Mouse (Mus musculus): Measurements from ENCODE around the gene Sap30bp. TPM values are rescaled to one million over a fixed set of nuclear protein-coding genes. Genes with fewer than 3 reads are reported as not detected.

Sap30bp gene
- polyA plus RNA-seq, 1 experiment from 2014 or later = 23.1 TPM

- H3K36me3 ChIP-seq = peaks cover 44% of the 10 kb centered on the region
- H3K27ac ChIP-seq = no peak overlapping the region
- WGBS (ENCODE audit: insufficient replicate concordance) = 88% methylated on average over 13 of the region's 13 CpGs
- no peak overlapping the region for H3K9ac ChIP-seq
- no peak overlapping the region for H3K4me2 ChIP-seq
- no peak overlapping the region for H3K4me3 ChIP-seq
- H3K27me3 ChIP-seq (replicated peaks) = 0 out of 2 replicates have a peak, but pooled peaks cover 8% of the 10 kb centered on the region
- H3K4me1 ChIP-seq = peaks cover 68% of the 10 kb centered on the region
- no peak for ATAC-seq
- H3K9me3 ChIP-seq (replicated peaks) = no peaks in the 10 kb centered on the region
Measured at GRCm38 (mm10) chr11:116008832-116009375, 75.8 kb downstream of the Sap30bp start.

- Histone ChIP-seq H3K27me3 (replicated peaks) (peaks cover 11% of the 10 kb centered on the region; the same call in 1 of the 2 replicates), H3K9me3 (replicated peaks) (no peaks in the 10 kb centered on the region), H3K4me3 (no peak overlapping the region), H3K9ac (no peak overlapping the region), H3K4me2 (no peak overlapping the region), H3K36me3 (peaks cover 44% of the 10 kb centered on the region), H3K4me1 (peaks cover 61% of the 10 kb centered on the region), H3K27ac (no peak overlapping the region)
- ATAC-seq = no peak
- WGBS (ENCODE audit: insufficient replicate concordance) = 83% methylated on average over 11 of the region's 11 CpGs
Measured at GRCm38 (mm10) chr11:116009661-116010060, 76.6 kb downstream of the Sap30bp start.

- H3K9me3 ChIP-seq (replicated peaks) = no peaks in the 10 kb centered on the region
- H3K4me2 ChIP-seq = no peak overlapping the region
- 87% methylated on average over 7 of the region's 8 CpGs for WGBS (ENCODE audit: insufficient replicate concordance)
- no peak overlapping the region for H3K27ac ChIP-seq
- ATAC-seq = no peak
- H3K4me1 ChIP-seq = peaks cover 61% of the 10 kb centered on the region
- no peak overlapping the region for H3K9ac ChIP-seq
- peaks cover 11% of the 10 kb centered on the region; the same call in 1 of the 2 replicates for H3K27me3 ChIP-seq (replicated peaks)
- no peak overlapping the region for H3K4me3 ChIP-seq
- peaks cover 44% of the 10 kb centered on the region for H3K36me3 ChIP-seq
Measured at GRCm38 (mm10) chr11:116010146-116010545, 77.1 kb downstream of the Sap30bp start.

- no peak overlapping the region for H3K4me3 ChIP-seq
- 75% methylated on average over 5 of the region's 5 CpGs for WGBS (ENCODE audit: insufficient replicate concordance)
- no peak for ATAC-seq
- H3K27ac ChIP-seq = peak overlapping the region; percentile 83; the same call in 1 of the 2 replicates
- peaks cover 44% of the 10 kb centered on the region for H3K36me3 ChIP-seq
- no peaks in the 10 kb centered on the region for H3K9me3 ChIP-seq (replicated peaks)
- peaks cover 57% of the 10 kb centered on the region for H3K4me1 ChIP-seq
- H3K9ac ChIP-seq = no peak overlapping the region
- H3K4me2 ChIP-seq = peak overlapping the region; percentile 93; the same call in 1 of the 2 replicates
- peaks cover 11% of the 10 kb centered on the region; the same call in 1 of the 2 replicates for H3K27me3 ChIP-seq (replicated peaks)
Measured at GRCm38 (mm10) chr11:116010948-116011347, 77.9 kb downstream of the Sap30bp start.

- Histone ChIP-seq H3K4me3 (peak overlapping the region; percentile 69), H3K9ac (peak overlapping the region; percentile 79), H3K4me1 (peaks cover 53% of the 10 kb centered on the region), H3K27ac (peak overlapping the region; percentile 83), H3K27me3 (replicated peaks) (peaks cover 11% of the 10 kb centered on the region; the same call in 1 of the 2 replicates), H3K4me2 (peak overlapping the region; percentile 93), H3K9me3 (replicated peaks) (no peaks in the 10 kb centered on the region), H3K36me3 (peaks cover 43% of the 10 kb centered on the region)
- peak; percentile 11; the same call in 1 of the 2 replicates for ATAC-seq
- WGBS (ENCODE audit: insufficient replicate concordance) = 13% methylated on average over 14 of the region's 14 CpGs
Measured at GRCm38 (mm10) chr11:116011529-116012261, 78.6 kb downstream of the Sap30bp start.

- Histone ChIP-seq H3K4me1 (peaks cover 48% of the 10 kb centered on the region), H3K9ac (peak within 1 kb of the TSS; percentile 79), H3K36me3 (peaks cover 36% of the 10 kb centered on the region), H3K4me3 (peak within 1 kb of the TSS; percentile 69), H3K27ac (peak within 1 kb of the TSS; percentile 83), H3K9me3 (replicated peaks) (no peaks in the 10 kb centered on the region), H3K4me2 (peak within 1 kb of the TSS; percentile 93), H3K27me3 (replicated peaks) (peaks cover 11% of the 10 kb centered on the region; the same call in 1 of the 2 replicates)
- peak; percentile 84 for ATAC-seq
- WGBS (ENCODE audit: insufficient replicate concordance) = under 1% methylated on average over 55 of the region's 55 CpGs
Measured at GRCm38 (mm10) chr11:116012262-116012947, 79.3 kb downstream of the Sap30bp start, which contains the start of gene Galk1. Gene Galk1, minus strand, starts transcription at chr11:116012719.

- no peak for ATAC-seq
- H3K4me2 ChIP-seq = no peak overlapping the region
- H3K4me1 ChIP-seq = peaks cover 48% of the 10 kb centered on the region
- H3K36me3 ChIP-seq = peaks cover 13% of the 10 kb centered on the region
- H3K9ac ChIP-seq = no peak overlapping the region
- no peak overlapping the region for H3K4me3 ChIP-seq
- no peak overlapping the region for H3K27ac ChIP-seq
- 47% methylated on average over 8 of the region's 8 CpGs for WGBS (ENCODE audit: insufficient replicate concordance)
- no peaks in the 10 kb centered on the region for H3K9me3 ChIP-seq (replicated peaks)
- peaks cover 11% of the 10 kb centered on the region; the same call in 1 of the 2 replicates for H3K27me3 ChIP-seq (replicated peaks)
Measured at GRCm38 (mm10) chr11:116014821-116015220, 81.7 kb downstream of the Sap30bp start.

Other genes starting within 250 kb of the Sap30bp start
- gene Grb2, start 224.7 kb upstream of the Sap30bp start, polyA plus RNA-seq (2016; fragmentation: Nextera tagmentation; extraction: Ambion mirVana) = 78.6 and 89.6 TPM in 2 replicates
- 16.9 and 17.0 TPM in 2 replicates for gene Tmem94, start 167.8 kb upstream of the Sap30bp start, polyA plus RNA-seq (2016; fragmentation: Nextera tagmentation; extraction: Ambion mirVana)
- 8.3 and 9.2 TPM in 2 replicates for gene Caskin2, start 119.6 kb upstream of the Sap30bp start, polyA plus RNA-seq (2016; fragmentation: Nextera tagmentation; extraction: Ambion mirVana)
- gene Tsen54, start 118.6 kb upstream of the Sap30bp start, polyA plus RNA-seq (2016; fragmentation: Nextera tagmentation; extraction: Ambion mirVana) = 23.5 and 25.6 TPM in 2 replicates
- 13.4 and 14.3 TPM in 2 replicates for gene Llgl2, start 109.2 kb upstream of the Sap30bp start, polyA plus RNA-seq (2016; fragmentation: Nextera tagmentation; extraction: Ambion mirVana)
- 0.38 and 0.83 TPM in 2 replicates for gene Myo15b, start 74.9 kb upstream of the Sap30bp start, polyA plus RNA-seq (2016; fragmentation: Nextera tagmentation; extraction: Ambion mirVana)
- gene Smim5, start 33.3 kb upstream of the Sap30bp start, polyA plus RNA-seq (2016; fragmentation: Nextera tagmentation; extraction: Ambion mirVana) = 47.5 and 48.9 TPM in 2 replicates
- 3.1 and 3.7 TPM in 2 replicates for gene Smim6, start 21.3 kb upstream of the Sap30bp start, polyA plus RNA-seq (2016; fragmentation: Nextera tagmentation; extraction: Ambion mirVana)
- 14.9 and 17.6 TPM in 2 replicates for gene Recql5, start 195 bp downstream of the Sap30bp start, polyA plus RNA-seq (2016; fragmentation: Nextera tagmentation; extraction: Ambion mirVana)
- gene Itgb4, start 41.4 kb downstream of the Sap30bp start, polyA plus RNA-seq (2016; fragmentation: Nextera tagmentation; extraction: Ambion mirVana) = 0.31 and 0.44 TPM in 2 replicates
- gene Galk1, start 79.4 kb downstream of the Sap30bp start, polyA plus RNA-seq (2016; fragmentation: Nextera tagmentation; extraction: Ambion mirVana) = 187 and 200 TPM in 2 replicates
- 816 and 835 TPM in 2 replicates for gene H3f3b, start 94.7 kb downstream of the Sap30bp start, polyA plus RNA-seq (2016; fragmentation: Nextera tagmentation; extraction: Ambion mirVana)
- 18.7 and 20.2 TPM in 2 replicates for gene Unk, start 97.0 kb downstream of the Sap30bp start, polyA plus RNA-seq (2016; fragmentation: Nextera tagmentation; extraction: Ambion mirVana)
- gene Unc13d, start 144.7 kb downstream of the Sap30bp start, polyA plus RNA-seq (2016; fragmentation: Nextera tagmentation; extraction: Ambion mirVana) = 48.9 and 50.1 TPM in 2 replicates
- gene Wbp2, start 153.7 kb downstream of the Sap30bp start, polyA plus RNA-seq (2016; fragmentation: Nextera tagmentation; extraction: Ambion mirVana) = 76.4 and 77.8 TPM in 2 replicates
- gene Trim47, start 193.9 kb downstream of the Sap30bp start, polyA plus RNA-seq (2016; fragmentation: Nextera tagmentation; extraction: Ambion mirVana) = 6.2 TPM in 2 replicates
- gene Trim65, start 197.8 kb downstream of the Sap30bp start, polyA plus RNA-seq (2016; fragmentation: Nextera tagmentation; extraction: Ambion mirVana) = 1.7 and 2.0 TPM in 2 replicates
- 76.7 and 81.5 TPM in 2 replicates for gene Mrpl38, start 205.6 kb downstream of the Sap30bp start, polyA plus RNA-seq (2016; fragmentation: Nextera tagmentation; extraction: Ambion mirVana)
- 14.3 and 15.0 TPM in 2 replicates for gene Fbf1, start 234.9 kb downstream of the Sap30bp start, polyA plus RNA-seq (2016; fragmentation: Nextera tagmentation; extraction: Ambion mirVana)

Data from liver, embryonic 12.5 days (tissue).